Mouse (Mus musculus): ENCODE results near the gene Frmd4b. TPM values are rescaled to one million over a fixed set of nuclear protein-coding genes. Genes with fewer than 3 reads are reported as not detected.

The Frmd4b gene
- polyA plus RNA-seq, 3 experiments from 2014 or later: 10.9 to 16.5 (median 12.1) TPM

DNA sequence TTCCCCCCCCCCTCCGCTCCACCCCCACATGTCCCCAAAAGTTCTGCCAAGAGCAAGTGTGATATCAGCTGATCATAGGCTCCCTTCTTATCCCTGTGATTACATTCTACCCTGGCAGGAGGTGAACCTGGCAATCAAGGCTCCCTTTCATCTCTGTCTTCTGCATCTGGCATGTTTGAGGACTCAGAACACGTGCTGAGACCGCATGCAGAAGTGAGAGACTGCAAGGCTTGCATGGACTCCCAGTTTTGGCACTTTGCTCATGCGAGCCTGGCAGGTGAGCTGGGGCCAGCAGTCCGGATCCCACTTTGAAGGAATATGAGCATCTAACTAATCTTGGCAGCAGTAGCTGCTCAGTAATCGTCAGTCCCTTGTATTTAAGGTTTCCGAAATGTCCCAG is 39.1 kb downstream of the Frmd4b start:
- ATAC-seq: no peak

DNA sequence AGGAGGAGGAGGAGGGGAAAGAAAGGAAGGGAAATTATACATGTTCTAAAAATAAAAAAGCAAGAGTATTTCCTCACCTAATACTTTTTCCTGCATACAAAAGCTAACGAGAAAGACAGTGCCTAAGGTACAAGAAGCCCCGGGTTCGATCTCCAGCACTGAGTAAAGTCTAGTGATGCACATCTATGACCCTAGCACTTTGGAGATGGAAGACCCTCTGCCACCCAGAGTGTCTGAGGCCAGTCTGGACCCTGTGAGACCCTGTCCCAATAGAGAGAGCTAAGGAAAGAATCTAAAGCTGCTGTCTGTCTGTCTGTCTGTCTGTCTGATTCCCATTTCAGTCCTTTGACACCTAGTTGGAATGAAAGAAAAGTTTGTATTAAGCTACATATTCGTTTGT is 40.0 kb downstream of the Frmd4b start:
- no peak for ATAC-seq

DNA sequence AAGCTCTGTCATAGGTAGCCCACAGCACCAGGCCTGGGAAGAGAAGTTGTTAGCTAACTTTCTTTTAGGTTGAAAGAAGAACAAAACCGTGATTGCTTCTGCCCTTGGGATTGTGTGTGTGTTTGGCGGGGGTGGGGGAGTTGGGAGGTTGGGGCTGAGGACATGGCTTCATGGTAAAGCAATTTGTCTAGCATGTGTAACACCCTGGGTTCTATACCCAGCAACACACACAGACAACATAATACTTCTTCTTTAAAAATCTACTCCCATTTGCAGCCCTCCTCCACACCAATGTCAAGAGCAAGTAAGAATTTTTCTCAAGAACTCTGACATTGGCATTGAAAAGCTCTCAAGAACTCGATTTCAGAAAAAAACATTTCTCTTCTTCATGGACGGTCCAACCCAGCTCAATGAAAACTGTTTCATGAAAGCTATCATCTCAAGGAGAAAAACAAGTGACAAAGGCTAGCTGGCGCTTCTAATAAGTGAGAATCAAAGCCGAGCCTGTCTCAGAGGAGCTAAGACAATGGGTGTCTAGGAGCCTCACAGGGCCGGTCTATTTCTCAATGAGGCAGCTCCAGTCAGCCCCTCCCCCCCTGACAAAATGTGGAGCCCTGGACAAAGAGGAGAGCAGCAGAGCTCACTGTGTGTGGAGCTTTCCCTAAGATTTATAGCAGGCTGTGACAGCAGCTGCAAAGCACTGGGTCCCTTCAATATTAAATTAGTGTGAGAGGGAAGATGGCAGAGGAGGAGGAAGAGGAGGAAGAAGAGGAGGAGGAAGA is 40.6 kb downstream of the Frmd4b start:
- no peak for ATAC-seq

DNA sequence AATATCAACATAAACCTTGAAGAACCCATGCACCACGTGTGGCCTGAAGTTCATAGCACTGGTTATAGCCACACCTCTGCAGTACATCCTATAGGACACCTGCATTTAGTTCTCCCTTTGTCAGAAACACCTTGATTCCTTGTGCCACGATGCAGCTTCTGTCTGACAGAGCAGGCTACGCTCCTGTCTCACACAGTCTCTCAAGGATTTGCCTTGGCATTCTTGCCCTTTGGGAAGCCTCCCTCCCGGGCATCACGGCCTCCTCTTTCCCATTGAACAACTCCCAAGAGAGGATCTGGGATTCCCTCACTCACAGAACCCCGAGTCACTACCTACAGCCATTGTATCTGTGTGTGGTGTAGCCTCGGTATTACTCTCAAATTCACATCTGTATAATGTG is 41.2 kb downstream of the Frmd4b start:
- ATAC-seq: no peak

DNA sequence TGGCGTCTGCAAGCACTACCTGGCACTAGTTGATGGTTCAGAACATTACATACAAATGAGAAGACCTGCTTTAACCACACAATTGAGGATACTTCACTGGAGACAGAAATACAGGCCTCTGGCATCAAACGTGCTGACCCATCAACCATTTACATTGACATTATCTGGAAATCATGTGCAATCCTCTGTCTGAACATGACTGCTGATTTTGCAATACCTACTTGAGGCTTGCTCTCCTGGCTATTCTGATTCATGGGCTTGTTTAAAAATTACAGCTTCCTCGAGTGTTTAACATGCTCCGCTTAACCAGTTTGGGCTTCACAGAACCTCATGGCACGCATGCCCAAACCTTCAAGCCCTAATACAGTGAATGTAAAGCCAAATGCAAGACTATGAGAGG is 42.4 kb downstream of the Frmd4b start:
- no peak for ATAC-seq

DNA sequence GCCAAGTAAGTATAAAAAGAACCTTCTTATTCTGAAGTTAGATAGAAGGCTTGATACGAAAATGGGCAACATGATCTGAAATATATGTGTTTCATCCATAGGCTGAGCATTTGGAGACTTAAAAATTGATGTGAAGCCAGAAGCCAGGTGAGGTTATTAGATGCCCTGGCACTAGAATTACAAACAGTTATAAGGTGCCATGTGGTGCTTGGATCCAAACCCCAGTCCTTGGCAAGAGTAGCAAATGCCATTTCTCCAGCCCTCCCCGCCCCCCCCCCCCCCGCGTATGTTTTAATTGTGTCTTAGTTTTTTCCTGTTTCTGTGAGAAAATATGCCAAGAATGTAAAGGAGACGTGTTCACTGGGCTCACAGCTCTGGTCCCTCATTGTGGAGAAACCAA is 45.1 kb downstream of the Frmd4b start:
- no peak for ATAC-seq

DNA sequence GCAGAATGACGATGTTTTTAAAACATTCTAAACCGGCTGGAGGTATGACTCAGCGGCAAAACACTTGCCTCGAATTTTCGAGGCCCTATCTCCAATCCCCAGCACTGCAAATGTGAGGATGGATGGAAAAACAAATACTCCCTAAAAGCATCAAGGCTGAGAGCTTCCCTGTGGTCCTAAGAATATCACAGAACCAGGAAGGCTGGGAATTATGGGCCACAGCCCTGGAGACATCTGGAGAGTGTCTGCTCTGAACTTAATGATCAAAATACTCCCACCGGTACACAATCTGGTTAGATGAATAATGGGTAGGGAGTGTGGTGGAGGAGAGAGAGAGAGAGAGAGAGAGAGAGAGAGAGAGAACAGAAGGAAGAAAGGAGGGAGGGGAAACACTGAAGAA is 48.8 kb downstream of the Frmd4b start:
- no peak for ATAC-seq

DNA sequence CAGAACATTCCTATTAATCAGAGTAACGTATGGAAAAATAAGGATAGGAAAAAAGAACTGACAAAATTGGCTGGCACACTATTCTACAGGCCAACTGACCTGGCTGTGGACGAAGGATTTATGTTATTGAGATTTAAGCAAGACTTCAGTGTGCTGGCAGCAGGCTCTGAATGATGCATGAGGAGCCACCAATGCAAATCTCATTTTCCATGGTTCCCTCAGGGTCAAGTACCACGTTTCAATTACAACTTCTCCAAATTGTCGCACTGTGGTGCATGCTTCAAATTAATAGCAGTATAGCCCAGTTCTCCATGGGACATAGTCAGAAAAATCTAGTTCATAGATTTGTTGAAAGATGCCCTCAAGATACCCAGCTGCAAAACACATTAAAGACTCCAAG is 50.6 kb downstream of the Frmd4b start:
- ATAC-seq: no peak

DNA sequence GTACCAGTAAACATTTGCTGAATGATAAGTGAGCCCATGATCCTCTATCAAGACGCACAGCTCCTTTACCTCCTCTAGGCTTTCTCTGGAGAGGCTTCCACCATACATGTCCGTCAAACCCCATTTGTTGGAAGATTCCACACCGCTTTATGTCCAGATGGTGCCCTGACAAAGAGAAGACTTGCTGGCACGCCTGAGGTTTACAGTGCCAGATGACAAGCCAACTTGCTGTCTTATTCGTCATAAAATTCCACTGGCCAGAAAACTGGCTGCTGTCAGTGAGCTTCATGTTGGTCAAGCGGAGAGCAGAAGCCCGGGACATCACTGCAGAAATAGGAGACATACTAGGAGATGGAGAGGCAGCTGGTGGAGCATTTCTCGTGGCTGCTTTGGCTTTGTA is 60.2 kb downstream of the Frmd4b start:
- no peak for ATAC-seq

DNA sequence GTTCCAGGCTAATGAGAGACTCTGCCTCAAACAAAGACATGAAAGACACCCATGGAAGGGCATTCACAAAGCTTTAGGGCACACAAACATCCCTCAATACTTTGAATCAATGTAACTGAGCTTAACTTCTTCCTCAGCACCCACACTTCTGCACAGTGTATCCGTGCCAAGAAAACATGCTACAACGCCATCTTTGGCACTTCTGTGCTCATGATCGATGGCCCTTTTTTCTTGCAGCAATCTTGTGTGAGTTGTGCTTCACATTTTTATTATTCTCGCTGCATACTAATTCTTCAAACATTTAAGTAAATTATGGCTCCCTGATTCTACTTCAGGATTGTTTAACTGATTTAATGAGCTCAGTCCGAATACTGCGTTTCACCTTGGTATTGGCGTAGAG is 61.7 kb downstream of the Frmd4b start:
- ATAC-seq: no peak

DNA sequence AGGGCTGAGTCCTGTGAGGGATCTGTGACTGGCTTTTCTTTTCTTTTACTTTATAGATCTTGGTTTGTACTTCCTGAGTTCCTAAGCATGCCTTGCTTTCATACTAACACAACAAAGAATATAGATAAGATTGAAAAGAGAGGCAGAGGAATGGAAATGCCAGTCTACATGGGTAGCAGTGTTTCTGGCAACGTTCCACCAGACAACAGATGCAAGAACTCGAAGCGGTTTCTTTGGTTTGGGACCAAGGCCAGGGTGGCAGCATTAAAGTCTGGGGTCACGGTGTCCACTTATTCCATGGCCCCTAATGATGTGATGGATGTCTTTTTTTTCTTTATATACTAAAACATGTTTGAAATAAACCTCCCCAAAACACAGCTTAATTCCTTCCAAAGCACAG is 63.9 kb downstream of the Frmd4b start:
- no peak for ATAC-seq

DNA sequence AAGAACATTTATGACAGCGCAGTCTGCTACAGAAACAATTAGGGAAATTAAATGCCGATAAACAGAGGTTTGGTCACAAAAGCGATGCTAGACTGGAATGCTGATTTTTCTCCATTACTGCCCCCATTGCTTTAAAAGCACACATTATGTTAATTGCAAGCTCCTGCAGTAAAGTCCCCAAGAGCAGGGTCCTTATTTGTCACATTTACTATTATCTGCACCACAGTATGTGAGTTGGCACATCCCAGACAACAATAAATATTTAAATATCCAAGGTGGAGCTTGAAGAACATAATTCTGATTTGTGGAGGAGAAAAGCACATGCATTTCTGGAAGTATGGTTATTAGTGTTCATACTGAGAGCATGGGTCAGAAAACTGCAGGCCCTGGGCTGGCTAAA is 64.8 kb downstream of the Frmd4b start:
- no peak for ATAC-seq

DNA sequence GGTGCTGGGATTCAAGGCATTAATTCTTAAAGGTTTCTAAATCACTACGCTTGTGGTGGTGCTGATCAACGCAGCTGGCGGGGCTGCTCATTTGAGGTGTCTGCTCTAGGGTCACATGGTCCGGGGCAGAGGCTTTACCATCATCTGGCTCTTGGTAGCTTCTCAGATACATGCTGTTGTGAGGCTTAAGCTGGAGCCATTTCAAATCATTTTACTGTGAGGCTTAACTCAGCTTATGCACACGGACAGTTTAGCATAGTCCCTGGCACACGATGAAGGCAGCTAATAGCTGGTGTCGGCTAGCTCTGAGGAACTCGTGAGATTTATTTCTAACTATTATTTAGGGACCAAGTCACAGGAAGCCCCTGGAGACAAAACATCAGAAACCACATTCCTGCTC is 65.5 kb downstream of the Frmd4b start:
- no peak for ATAC-seq

DNA sequence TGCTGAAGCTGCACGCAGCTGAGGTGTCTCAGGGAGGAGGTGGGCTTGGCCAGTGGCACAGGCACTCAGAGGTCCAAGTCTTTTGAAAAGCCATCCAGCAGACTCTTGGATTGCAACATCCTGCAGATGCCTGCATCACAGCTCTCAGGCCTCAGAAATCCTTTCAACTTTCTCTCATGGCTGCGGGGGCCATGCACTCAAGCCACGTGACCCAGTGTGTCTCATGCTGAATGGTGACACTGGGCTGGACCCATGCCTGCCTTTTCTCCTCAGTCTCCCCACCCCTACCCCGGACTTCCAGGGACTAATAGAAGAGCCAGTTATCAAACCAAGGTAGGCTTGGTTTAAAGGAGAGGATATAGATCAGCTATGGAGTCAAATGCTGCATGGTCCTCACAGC is 66.2 kb downstream of the Frmd4b start:
- ATAC-seq: no peak

DNA sequence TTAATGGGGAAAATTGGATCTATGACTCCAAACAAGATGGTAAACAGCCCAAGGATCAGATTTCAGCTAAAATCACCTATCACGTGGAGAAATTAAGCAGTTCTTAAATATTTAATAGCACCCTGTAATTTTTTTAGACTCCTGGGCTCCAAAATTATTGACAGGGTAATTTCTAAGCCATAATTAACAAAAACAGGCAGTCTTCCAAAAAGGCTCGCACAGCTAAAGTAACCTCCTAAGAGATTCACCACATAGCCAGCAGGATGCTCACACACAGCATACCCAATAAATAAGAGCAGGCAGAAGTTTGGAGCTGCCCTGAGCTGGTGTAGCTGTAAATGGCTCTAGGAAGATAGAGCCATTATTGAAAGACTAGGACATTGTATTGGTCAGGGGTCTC is 76.9 kb downstream of the Frmd4b start:
- no peak for ATAC-seq

DNA sequence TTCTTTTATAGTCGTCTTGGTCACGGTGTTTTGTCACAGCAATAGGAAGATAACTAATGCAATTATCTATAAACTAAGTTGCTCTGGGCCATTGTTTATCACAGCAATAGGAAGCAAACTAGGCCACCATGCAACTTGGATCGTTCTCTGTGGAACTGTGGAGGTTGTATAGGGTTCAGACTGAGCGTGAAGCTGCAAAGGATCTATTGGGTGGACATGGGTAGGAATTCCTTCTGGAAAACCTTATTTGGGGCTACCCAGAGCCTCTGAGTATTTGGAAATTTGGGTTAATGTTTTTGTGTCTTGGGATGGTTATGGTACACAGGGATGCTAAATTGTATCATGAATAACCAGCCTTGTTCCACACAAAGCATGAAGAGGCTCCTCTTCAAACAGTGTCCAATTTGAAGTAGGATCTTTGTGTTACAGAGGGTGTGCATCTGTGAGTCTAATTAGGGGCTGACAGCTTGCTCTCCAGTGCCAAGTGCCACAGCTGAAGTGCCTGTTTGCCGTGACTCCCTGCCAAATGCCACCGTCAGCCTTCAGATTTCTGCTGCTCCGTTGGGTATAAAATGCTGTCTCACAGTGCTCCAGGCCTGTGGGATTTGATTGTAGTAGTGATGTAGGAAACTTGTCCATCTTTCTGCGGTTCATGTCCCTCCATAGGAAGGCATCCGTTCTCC is 81.4 kb downstream of the Frmd4b start:
- ATAC-seq: no peak

DNA sequence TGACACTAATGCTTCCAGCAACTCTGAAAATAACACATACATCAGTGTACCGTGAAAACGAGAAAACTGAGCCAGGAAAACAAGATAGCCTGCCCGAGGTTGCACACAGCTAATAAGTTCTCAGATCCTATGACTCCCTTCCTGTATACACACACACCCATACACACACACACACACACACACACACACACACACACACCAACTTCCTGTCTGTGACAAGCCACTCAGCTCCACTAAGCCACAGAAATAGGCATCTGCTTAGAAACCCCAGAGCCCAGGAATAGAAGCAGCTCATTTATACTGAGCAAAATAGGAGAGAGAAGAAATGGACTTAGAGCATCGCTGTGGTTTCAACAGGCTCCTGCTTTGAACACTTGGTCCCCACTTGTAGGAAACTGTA is 86.3 kb downstream of the Frmd4b start:
- peak; percentile 66 for ATAC-seq

DNA sequence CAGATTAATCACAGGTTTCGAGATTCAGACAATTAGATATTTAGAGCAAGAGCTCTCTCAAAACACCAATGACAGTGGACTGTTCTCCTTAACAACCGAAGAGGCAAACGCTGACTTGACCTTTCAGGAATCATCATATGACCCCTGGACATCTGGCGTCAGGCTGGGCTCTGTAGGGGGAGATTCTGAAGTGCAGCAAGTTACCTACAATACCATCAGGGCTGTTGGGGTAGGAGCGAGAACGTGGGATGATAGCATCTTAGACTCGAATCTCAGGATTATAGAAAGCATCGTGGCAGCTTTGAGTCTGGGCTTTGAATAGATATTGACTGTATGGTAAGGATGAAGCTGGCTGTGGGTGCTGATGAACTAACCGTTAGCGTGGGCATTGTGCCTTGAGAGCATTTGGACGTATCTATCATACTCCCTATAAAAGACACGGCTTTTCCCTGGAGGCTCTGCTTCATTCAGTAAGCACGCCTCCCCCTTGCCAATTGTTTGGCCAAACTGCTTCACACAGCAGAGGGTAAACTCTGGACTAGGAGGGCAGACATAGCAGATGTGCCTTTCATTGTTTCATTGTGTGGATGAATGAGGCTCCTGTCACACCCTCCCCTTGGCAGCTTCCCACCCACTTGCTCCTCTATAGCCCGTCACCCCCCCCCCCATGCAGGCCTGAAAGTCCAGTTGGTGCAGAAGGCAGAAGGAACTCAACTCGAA is 88.2 kb downstream of the Frmd4b start:
- no peak for ATAC-seq

DNA sequence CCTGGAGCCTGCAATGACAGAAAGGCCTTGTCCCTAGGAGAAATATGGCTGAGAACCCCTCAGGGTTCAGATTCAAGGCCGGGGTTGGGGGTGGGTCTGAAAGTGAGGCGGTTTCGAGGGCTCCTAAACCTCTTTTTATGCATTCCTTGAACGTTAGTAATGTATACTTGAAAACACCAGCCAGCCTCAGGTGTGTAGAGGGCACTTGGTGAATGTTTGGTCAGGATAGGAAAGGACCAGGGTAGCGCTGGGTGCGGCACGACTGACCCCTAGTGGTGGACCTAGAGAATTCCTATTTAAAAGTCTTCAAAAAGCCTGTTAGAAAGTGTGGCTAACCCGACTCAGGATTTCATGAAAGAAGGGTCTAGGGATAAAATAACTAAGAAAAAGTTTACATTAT is 91.2 kb downstream of the Frmd4b start:
- peak; percentile 59 for ATAC-seq

DNA sequence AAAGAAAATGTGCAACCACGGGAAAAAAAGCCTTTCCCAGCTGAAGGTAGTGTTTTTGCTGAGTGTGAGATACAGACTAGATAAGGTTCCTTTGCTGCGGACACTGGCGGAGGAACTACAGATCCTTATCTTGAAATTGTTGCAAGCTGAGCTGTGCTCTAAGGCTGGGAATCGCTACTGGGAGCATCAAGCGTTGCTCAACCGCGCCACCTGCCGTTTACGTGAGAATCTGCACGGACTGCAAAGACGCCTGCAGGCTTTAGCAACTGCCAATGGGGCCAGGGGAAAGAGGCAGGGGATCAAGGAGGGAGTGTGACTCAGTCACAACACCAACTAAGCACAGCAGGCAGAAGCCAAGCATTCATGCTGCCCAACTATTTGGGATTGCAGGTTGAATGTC is 94.2 kb downstream of the Frmd4b start:
- peak; percentile 78 for ATAC-seq

DNA sequence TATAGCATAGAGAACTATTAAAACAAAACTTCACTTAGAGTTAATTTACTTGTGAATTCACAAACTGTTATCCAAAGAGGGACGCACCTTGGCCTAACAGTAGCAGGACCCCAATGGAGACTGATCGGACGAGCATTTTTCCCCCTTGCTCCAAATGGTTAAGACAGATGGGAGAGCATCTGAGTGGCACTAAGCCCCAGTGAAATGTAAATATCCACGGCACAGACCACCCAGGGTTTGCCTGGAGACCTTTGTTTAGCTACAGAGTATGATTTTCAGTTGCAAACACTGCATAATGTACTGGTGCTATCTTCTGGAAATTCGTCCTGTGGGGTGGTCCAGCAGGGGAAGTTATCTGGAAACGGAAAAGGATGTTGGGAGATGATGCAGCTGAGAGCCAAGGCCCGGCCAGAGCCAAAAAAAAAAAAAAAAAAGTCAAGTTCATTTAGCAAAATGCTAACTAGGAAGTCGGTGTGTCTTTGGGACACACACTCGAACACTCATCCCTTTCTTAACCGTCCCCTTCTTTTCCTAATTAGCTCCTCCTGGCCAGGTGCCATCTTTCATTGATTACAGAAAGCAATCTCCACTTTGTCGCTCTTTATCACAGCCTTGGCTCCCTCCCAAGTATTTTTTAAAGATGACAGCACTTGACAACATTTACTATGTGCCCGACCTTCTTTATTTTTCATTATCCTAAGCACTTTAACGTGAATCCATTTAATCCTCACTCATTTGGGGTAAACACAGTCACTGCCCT is 95.9 kb downstream of the Frmd4b start:
- no peak for ATAC-seq

DNA sequence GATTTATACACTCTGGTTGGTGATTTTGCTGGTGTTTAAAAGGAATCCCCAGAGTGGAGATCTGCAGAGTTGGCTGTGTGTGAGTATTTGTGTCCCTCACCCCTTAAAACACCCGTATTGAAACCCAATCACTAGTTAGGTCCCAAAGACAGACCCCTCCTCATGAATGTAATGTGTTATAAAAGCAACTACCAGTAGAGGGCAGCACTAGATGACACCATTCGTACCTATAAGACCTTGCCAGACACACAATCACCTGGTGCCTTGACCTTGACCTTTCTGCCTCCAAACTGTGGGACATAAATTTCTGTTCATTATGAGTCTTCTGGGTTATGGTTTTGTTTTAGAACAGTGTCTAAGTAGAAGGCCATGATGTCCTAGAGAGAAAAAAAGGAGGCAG is 96.8 kb downstream of the Frmd4b start:
- no peak for ATAC-seq

DNA sequence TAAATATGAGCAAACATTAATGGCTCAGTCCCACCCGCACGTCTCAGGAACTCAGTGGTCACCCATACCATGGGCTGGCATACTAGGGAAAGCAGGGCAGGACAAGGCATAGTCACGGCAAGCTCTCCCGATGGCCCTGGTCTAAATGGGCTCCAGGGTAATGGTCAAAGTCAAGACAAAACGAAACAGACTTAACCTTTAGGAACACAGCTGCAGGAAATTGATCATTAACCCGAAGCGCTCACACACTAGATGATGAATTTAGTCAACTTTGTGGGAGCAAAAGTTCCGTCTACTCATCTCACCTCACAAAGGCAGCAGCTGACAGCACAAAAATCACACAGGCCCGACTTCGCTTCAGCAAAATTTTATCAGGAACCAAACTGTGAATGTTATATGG is 97.8 kb downstream of the Frmd4b start:
- ATAC-seq: no peak
